Mouse (Mus musculus) bone marrow, adult 2 months (tissue): ENCODE measurements at regions not wholly inside any gene's neighbourhood (a gene's known extent, or its start where the extent isn't known, plus 50 kb on each side); places are given as distances from the start of the nearest gene placed in this dataset.

ENCODE experiments used
- CTCF ChIP-seq: fragments of 200-500 bp; IDR thresholded peaks from 2 replicates; pipeline ENCODE4 v1.5.1; 2011; ENCODE audit warnings: low read length, control low read depth; ENCODE audit not compliant: control insufficient read depth, insufficient read depth
- POLR2A ChIP-seq: fragments of 200-500 bp; IDR thresholded peaks from 2 replicates; pipeline ENCODE4 v1.6.1; 2011; ENCODE audit warnings: low read depth, mild to moderate bottlenecking, control low read depth, low read length, borderline replicate concordance; ENCODE audit not compliant: control insufficient read depth

- TF ChIP-seq POLR2A (no peak), CTCF (no peak)
Measured at GRCm38 (mm10) chr2:128330833-128331232, 205.0 kb downstream of the Bcl2l11 start.
